In genomic region chr17:56474311-56474830, GRCm38 (mm10) we compare ENCODE assay signal across 8 mouse cellular contexts. TPM values are rescaled to one million over a fixed set of nuclear protein-coding genes. Genes with fewer than 3 reads are reported as not detected.
DNase-seq lines count a peak whose midpoint lies in the region; ATAC-seq and TF ChIP-seq lines count a peak whose summit lies in the region.

No protein-coding gene starts in this region.

- no peak for DNase-seq in lung, adult 2 months
- DNase-seq in lung, postnatal 36 days: no peak
- DNase-seq in hindbrain, postnatal 0 days (ENCODE audit: low spot score): no peak
- peak; percentile 41 for DNase-seq in naive thymus-derived CD4-positive, alpha-beta T cell, adult 2 months (ENCODE audit: low read depth)
- DNase-seq in gastrocnemius, postnatal 14 days: no peak
- DNase-seq in thymus, postnatal 14 days: no peak
- DNase-seq in left cerebral cortex, postnatal 14 days (ENCODE audit: low spot score in 2 of 2): no peak

- H3K4me2 ChIP-seq in embryonic facial prominence, embryonic 15.5 days (replicated peaks): peak overlapping the region; percentile 99
- peak overlapping the region; percentile 98 for H3K4me2 ChIP-seq in hindbrain, postnatal 0 days (ENCODE audit: low read depth, low read length)

- peak overlapping the region; percentile 31 for H3K4me3 ChIP-seq in lung, adult 2 months (replicated peaks; ENCODE audit: extremely low read depth, low read depth, low read length)
- peak overlapping the region; percentile 80 for H3K4me3 ChIP-seq in embryonic facial prominence, embryonic 15.5 days (replicated peaks)
- H3K4me3 ChIP-seq in hindbrain, postnatal 0 days (ENCODE audit: low read length): peak overlapping the region; percentile 95

- no peak overlapping the region for H3K27ac ChIP-seq in embryonic facial prominence, embryonic 15.5 days (replicated peaks)
- peak overlapping the region; percentile 98 for H3K27ac ChIP-seq in hindbrain, postnatal 0 days

- 5% methylated on average over 32 of the region's 32 CpGs for WGBS in lung, adult 2 months
- 5% methylated on average over 32 of the region's 32 CpGs for WGBS in embryonic facial prominence, embryonic 15.5 days
- 4% methylated on average over 30 of the region's 32 CpGs for WGBS in hindbrain, postnatal 0 days

- H3K27me3 ChIP-seq in embryonic facial prominence, embryonic 15.5 days: peaks cover 36% of the 10 kb centered on the region
- H3K27me3 ChIP-seq in hindbrain, postnatal 0 days (ENCODE audit: insufficient read depth, low read length): no peaks in the 10 kb centered on the region

- no peak for ATAC-seq in embryonic facial prominence, embryonic 15.5 days (ENCODE audit: insufficient number of reproducible peaks, low FRiP score, low TSS enrichment, low read depth)
- no peak for ATAC-seq in hindbrain, postnatal 0 days

- H3K9ac ChIP-seq in embryonic facial prominence, embryonic 15.5 days: peak overlapping the region; percentile 76
- H3K9ac ChIP-seq in hindbrain, postnatal 0 days (replicated peaks; ENCODE audit: low read length): peak overlapping the region; percentile 99

- no peak for TF ChIP-seq POLR2A in lung, adult 2 months (IDR thresholded peaks at IDR 0.05; ENCODE audit: borderline replicate concordance, extremely low read depth, low read depth, low read length)

- H3K4me1 ChIP-seq in lung, adult 2 months (ENCODE audit: control insufficient read depth, insufficient read depth, low read length): peaks cover 25% of the 10 kb centered on the region
- peaks cover 83% of the 10 kb centered on the region for H3K4me1 ChIP-seq in embryonic facial prominence, embryonic 15.5 days
- H3K4me1 ChIP-seq in hindbrain, postnatal 0 days (ENCODE audit: insufficient read depth, low read length): peaks cover 26% of the 10 kb centered on the region

- no peak for TF ChIP-seq CTCF in lung, adult 2 months (IDR thresholded peaks at IDR 0.05; ENCODE audit: insufficient read depth, low read length)
- no peak for TF ChIP-seq CTCF in hindbrain, postnatal 0 days (IDR thresholded peaks at IDR 0.05; ENCODE audit: low read depth)

- intact Hi-C loops in gastrocnemius, postnatal 14 days (cut with DNase I; ENCODE audit: low total_unique reads): no loop called here
- intact Hi-C loops in left cerebral cortex, postnatal 14 days (cut with DNase I): loop anchor here (5.0 kb wide), 1 partner anchor 47 kb away; no protein-coding TSS in a partner anchor

- no peaks in the 10 kb centered on the region for H3K9me3 ChIP-seq in embryonic facial prominence, embryonic 15.5 days (replicated peaks)
- H3K9me3 ChIP-seq in hindbrain, postnatal 0 days (ENCODE audit: low read length): no peaks in the 10 kb centered on the region

- H3K36me3 ChIP-seq in embryonic facial prominence, embryonic 15.5 days: no peaks in the 10 kb centered on the region
- H3K36me3 ChIP-seq in hindbrain, postnatal 0 days (ENCODE audit: insufficient read depth, low read length): no peaks in the 10 kb centered on the region

RNA-seq across cellular contexts. Expression of gene Ptprs, which starts 1.9 kb away (rescaled TPM):
- polyA plus RNA-seq in lung, adult 2 months (2012; rRNA removed): 128 and 171 TPM in 2 replicates
- 116 and 118 TPM in 2 replicates for polyA plus RNA-seq in embryonic facial prominence, embryonic 15.5 days (2015; fragmentation: Nextera tagmentation; extraction: Ambion mirVana)
- total RNA-seq in hindbrain, postnatal 0 days (2014; rRNA removed): 869 and 913 TPM in 2 replicates
- 196 and 198 TPM in 2 replicates for polyA plus RNA-seq in hindbrain, postnatal 0 days (2015; fragmentation: Nextera tagmentation; extraction: Ambion mirVana)
- total RNA-seq in gastrocnemius, postnatal 14 days (2021): 10 to 100 TPM; 38.2 to 44.4 TPM
- 100 to 1,000 TPM; 644 to 661 TPM for total RNA-seq in left cerebral cortex, postnatal 14 days (2021)

RNA-seq across cellular contexts. Expression of gene Znrf4, which starts 37.9 kb away (rescaled TPM):
- 0.17 and 0.22 TPM in 2 replicates for polyA plus RNA-seq in lung, adult 2 months (2012; rRNA removed)
- polyA plus RNA-seq in embryonic facial prominence, embryonic 15.5 days (2015; fragmentation: Nextera tagmentation; extraction: Ambion mirVana): not detected in 2 replicates
- total RNA-seq in hindbrain, postnatal 0 days (2014; rRNA removed): not detected in 2 replicates
- polyA plus RNA-seq in hindbrain, postnatal 0 days (2015; fragmentation: Nextera tagmentation; extraction: Ambion mirVana): not detected in 2 replicates
- not detected for total RNA-seq in gastrocnemius, postnatal 14 days (2021)
- total RNA-seq in left cerebral cortex, postnatal 14 days (2021): not detected

Comparison
In these comparisons a context has a peak if more than half of its experiments do, and no peak if none do; other contexts are left out.
1. H3K4me3 ChIP-seq: peak in every context shown above with its lines; median percentile 95 in hindbrain, postnatal 0 days; 80 in embryonic facial prominence, embryonic 15.5 days; 31 in lung, adult 2 months.
2. RNA of gene Ptprs, which starts 1.9 kb away (total RNA-seq): 869 to 913 TPM in hindbrain, postnatal 0 days and 644 to 661 TPM in left cerebral cortex, postnatal 14 days; 38.2 to 44.4 TPM in gastrocnemius, postnatal 14 days; every median in the first group is over 10 times any median in the second.